Mouse (Mus musculus): ENCODE measurements around the gene Apba2. TPM values are rescaled to one million over a fixed set of nuclear protein-coding genes. Genes with fewer than 3 reads are reported as not detected.
A peak's percentile ranks its signal among the peaks of the same experiment; 100 is the strongest.

Apba2 gene
- polyA plus RNA-seq, 1 experiment from 2014 or later, result 5.4 TPM

- no peak overlapping the region for H3K4me2 ChIP-seq
- H3K36me3 ChIP-seq, result no peaks in the 10 kb centered on the region
- no peaks in the 10 kb centered on the region for H3K4me1 ChIP-seq
- H3K9me3 ChIP-seq (replicated peaks), result no peaks in the 10 kb centered on the region
- 74% methylated on average over 1 of the region's 1 CpGs for WGBS
- no peak overlapping the region for H3K4me3 ChIP-seq (replicated peaks)
- no peak overlapping the region for H3K9ac ChIP-seq
- ATAC-seq (replicated peaks; ENCODE audit: low FRiP score), result no peak
- no peak overlapping the region for H3K27ac ChIP-seq
- H3K27me3 ChIP-seq, result no peaks in the 10 kb centered on the region
Measured at GRCm38 (mm10) chr7:64642903-64643302, 141.4 kb downstream of the Apba2 start.

DNA sequence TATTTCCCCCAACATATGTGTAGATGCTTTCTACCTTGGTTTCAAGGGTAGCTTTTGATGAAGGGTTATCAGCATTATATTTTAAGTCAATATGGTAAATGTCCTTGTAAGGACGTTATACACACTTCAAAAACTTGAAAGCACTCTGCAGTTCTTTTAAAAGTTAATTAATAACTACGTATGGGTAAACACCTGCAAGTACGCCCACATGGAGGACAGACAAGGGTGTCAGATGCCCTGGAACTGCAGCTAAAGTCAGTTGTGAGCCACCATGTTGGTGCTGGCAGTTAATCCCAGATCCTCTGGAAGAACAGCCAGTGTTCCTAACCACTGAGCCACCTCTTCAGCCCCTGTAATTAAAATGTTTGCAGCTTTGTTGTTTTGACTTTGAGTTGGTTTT lies 144.0 kb downstream of the Apba2 start:
- Histone ChIP-seq H3K4me1 (no peaks in the 10 kb centered on the region), H3K4me3 (replicated peaks) (no peak overlapping the region), H3K9me3 (replicated peaks) (no peaks in the 10 kb centered on the region), H3K9ac (no peak overlapping the region), H3K36me3 (no peaks in the 10 kb centered on the region), H3K27ac (no peak overlapping the region), H3K4me2 (no peak overlapping the region), H3K27me3 (no peaks in the 10 kb centered on the region)
- 70% methylated on average over 3 of the region's 3 CpGs for WGBS
- no peak for ATAC-seq (replicated peaks; ENCODE audit: low FRiP score)

GRCm38 (mm10) chr7:64646046-64646445 lies 144.5 kb downstream of the Apba2 start:
- H3K27me3 ChIP-seq, result no peaks in the 10 kb centered on the region

DNA sequence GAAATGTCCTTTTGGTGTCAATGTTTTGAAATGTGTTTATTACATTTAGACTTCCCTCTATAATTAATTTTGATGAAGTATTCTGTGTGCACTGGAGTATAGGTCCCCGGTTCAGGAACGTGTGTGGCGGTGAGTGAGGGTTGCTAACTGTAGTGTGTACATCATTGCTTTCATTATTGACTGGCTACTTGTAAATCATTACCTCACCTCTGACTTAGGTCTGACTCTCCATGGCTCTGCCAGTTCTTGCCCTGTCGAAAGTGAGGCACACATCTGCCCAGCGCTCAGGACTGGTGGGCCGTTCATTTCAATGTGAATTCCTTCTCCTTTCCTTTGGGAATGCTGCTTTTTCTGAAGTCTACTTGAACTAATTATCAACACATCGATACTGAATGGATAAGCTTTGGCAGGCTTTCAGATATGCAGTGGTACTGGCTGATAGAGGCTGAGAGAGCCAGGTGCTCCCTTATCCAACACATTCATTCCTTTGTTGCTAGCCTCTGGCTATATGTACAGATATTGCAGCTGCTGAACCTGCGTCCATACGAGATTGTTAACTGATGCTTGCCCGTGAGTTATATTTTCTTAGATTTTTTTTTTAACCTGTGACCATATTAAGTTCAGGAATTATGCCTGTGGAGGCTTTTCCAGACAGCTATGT lies 147.6 kb downstream of the Apba2 start:
- no peak overlapping the region for H3K9ac ChIP-seq
- no peak overlapping the region for H3K4me3 ChIP-seq (replicated peaks)
- no peak overlapping the region for H3K4me2 ChIP-seq
- H3K27ac ChIP-seq, result no peak overlapping the region
- 63% methylated on average over 10 of the region's 10 CpGs for WGBS
- H3K27me3 ChIP-seq, result no peaks in the 10 kb centered on the region
- ATAC-seq (replicated peaks; ENCODE audit: low FRiP score), result peak; percentile 84
- no peaks in the 10 kb centered on the region for H3K4me1 ChIP-seq
- no peaks in the 10 kb centered on the region for H3K9me3 ChIP-seq (replicated peaks)
- no peaks in the 10 kb centered on the region for H3K36me3 ChIP-seq

More at GRCm38 (mm10) chr7:64646046-64646445, 144.5 kb downstream of the Apba2 start:
- H3K9me3 ChIP-seq (replicated peaks), result no peaks in the 10 kb centered on the region
- ATAC-seq (replicated peaks; ENCODE audit: low FRiP score), result no peak
- WGBS, result 57% methylated on average over 6 of the region's 6 CpGs
- no peak overlapping the region for H3K9ac ChIP-seq
- no peak overlapping the region for H3K27ac ChIP-seq
- no peak overlapping the region for H3K4me3 ChIP-seq (replicated peaks)
- H3K4me2 ChIP-seq, result no peak overlapping the region
- H3K4me1 ChIP-seq, result no peaks in the 10 kb centered on the region
- no peaks in the 10 kb centered on the region for H3K36me3 ChIP-seq

GRCm38 (mm10) chr7:64651963-64652362 lies 150.5 kb downstream of the Apba2 start:
- no peak overlapping the region for H3K9ac ChIP-seq
- no peak overlapping the region for H3K4me3 ChIP-seq (replicated peaks)
- no peak overlapping the region for H3K4me2 ChIP-seq
- WGBS, result 78% methylated on average over 3 of the region's 3 CpGs
- no peaks in the 10 kb centered on the region for H3K9me3 ChIP-seq (replicated peaks)
- no peaks in the 10 kb centered on the region for H3K27me3 ChIP-seq
- no peaks in the 10 kb centered on the region for H3K36me3 ChIP-seq
- ATAC-seq (replicated peaks; ENCODE audit: low FRiP score), result no peak
- H3K27ac ChIP-seq, result no peak overlapping the region
- no peaks in the 10 kb centered on the region for H3K4me1 ChIP-seq

DNA sequence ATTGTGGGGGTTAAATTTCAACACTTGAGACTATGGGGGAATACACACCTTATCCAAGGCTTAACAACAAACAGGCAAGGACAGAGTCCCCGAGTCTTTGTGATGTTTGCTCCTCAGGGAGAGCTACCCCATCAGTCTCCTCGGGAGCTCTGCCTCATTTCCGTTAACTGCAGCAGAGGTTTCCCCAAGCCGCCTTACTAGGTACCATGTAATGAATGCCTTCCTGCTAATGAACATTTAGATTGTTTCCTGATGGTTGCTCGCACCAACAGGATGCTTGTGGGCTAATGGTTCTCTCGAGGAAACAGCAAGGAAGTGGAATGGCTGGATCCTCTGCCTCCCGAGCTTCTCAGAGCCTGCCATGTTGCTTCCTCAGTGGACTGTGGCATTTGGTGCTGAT lies 155.3 kb downstream of the Apba2 start:
- H3K9me3 ChIP-seq (replicated peaks), result no peaks in the 10 kb centered on the region
- no peaks in the 10 kb centered on the region for H3K4me1 ChIP-seq
- no peak overlapping the region for H3K4me2 ChIP-seq
- no peak for ATAC-seq (replicated peaks; ENCODE audit: low FRiP score)
- no peak overlapping the region for H3K4me3 ChIP-seq (replicated peaks)
- no peaks in the 10 kb centered on the region for H3K36me3 ChIP-seq
- H3K27ac ChIP-seq, result no peak overlapping the region
- no peaks in the 10 kb centered on the region for H3K27me3 ChIP-seq
- H3K9ac ChIP-seq, result no peak overlapping the region
- WGBS, result 47% methylated on average over 7 of the region's 7 CpGs

- Histone ChIP-seq H3K4me2 (no peak overlapping the region), H3K27me3 (no peaks in the 10 kb centered on the region), H3K36me3 (no peaks in the 10 kb centered on the region), H3K9ac (no peak overlapping the region), H3K9me3 (replicated peaks) (no peaks in the 10 kb centered on the region), H3K27ac (no peak overlapping the region), H3K4me3 (replicated peaks) (no peak overlapping the region), H3K4me1 (no peaks in the 10 kb centered on the region)
- WGBS, result 93% methylated on average over 4 of the region's 4 CpGs
- ATAC-seq (replicated peaks; ENCODE audit: low FRiP score), result no peak
Measured at GRCm38 (mm10) chr7:64658914-64659313, 157.4 kb downstream of the Apba2 start.

DNA sequence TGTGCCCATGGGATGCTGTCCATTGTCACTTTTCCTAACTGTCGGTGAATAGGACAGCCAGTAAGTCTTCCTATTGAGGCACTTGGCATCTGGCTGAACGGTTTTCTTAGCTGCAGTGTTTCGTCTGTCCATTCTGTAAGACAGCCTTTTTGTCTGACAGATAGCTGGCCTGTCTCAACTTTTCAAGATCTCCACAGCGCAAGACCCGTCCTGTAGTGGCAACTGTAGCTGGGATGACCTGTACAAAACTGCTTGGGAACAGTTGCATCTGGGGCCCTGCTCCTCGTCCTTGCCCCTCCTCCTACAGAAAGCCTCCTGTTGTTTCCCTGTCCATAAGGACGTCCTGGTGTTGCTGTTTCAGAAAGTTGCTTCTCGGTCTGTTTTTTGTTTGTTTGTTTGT lies 157.8 kb downstream of the Apba2 start:
- no peaks in the 10 kb centered on the region for H3K9me3 ChIP-seq (replicated peaks)
- 77% methylated on average over 8 of the region's 8 CpGs for WGBS
- H3K4me2 ChIP-seq, result no peak overlapping the region
- no peaks in the 10 kb centered on the region for H3K27me3 ChIP-seq
- no peaks in the 10 kb centered on the region for H3K4me1 ChIP-seq
- no peak overlapping the region for H3K4me3 ChIP-seq (replicated peaks)
- no peak overlapping the region for H3K27ac ChIP-seq
- no peaks in the 10 kb centered on the region for H3K36me3 ChIP-seq
- no peak overlapping the region for H3K9ac ChIP-seq
- ATAC-seq (replicated peaks; ENCODE audit: low FRiP score), result no peak

GRCm38 (mm10) chr7:64662506-64662905 lies 161.0 kb downstream of the Apba2 start:
- no peaks in the 10 kb centered on the region for H3K27me3 ChIP-seq
- H3K36me3 ChIP-seq, result no peaks in the 10 kb centered on the region
- H3K4me3 ChIP-seq (replicated peaks), result no peak overlapping the region
- WGBS, result 95% methylated on average over 5 of the region's 5 CpGs
- no peaks in the 10 kb centered on the region for H3K9me3 ChIP-seq (replicated peaks)
- H3K4me2 ChIP-seq, result no peak overlapping the region
- no peak overlapping the region for H3K9ac ChIP-seq
- H3K4me1 ChIP-seq, result no peaks in the 10 kb centered on the region
- ATAC-seq (replicated peaks; ENCODE audit: low FRiP score), result no peak
- no peak overlapping the region for H3K27ac ChIP-seq

DNA sequence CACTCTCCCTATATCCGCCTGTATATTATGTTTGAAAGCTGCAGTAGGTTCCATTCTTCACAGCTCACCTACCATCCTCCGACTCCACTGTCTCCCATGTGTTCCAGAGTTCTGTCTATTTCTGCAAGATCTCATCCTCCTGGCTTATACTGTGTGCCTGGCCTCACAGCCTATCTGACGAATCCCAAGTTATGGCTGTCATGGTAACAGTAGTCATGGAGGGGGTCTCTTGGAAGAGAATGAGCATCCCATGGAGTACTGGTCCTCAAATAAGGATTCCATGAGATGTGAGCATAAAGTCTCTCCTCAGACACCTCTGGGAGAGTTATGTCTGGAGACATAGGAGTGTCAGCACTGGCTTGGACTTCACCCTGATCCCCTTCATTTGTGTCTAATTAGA lies 162.1 kb downstream of the Apba2 start:
- WGBS, result 87% methylated on average over 3 of the region's 3 CpGs
- Histone ChIP-seq H3K4me3 (replicated peaks) (no peak overlapping the region), H3K4me1 (no peaks in the 10 kb centered on the region), H3K9me3 (replicated peaks) (no peaks in the 10 kb centered on the region), H3K36me3 (no peaks in the 10 kb centered on the region), H3K9ac (no peak overlapping the region), H3K27me3 (no peaks in the 10 kb centered on the region), H3K27ac (no peak overlapping the region), H3K4me2 (no peak overlapping the region)
- no peak for ATAC-seq (replicated peaks; ENCODE audit: low FRiP score)

GRCm38 (mm10) chr7:64665120-64665519 lies 163.6 kb downstream of the Apba2 start:
- Histone ChIP-seq H3K36me3 (no peaks in the 10 kb centered on the region), H3K4me3 (replicated peaks) (no peak overlapping the region), H3K4me1 (no peaks in the 10 kb centered on the region), H3K9ac (no peak overlapping the region), H3K27me3 (no peaks in the 10 kb centered on the region), H3K4me2 (no peak overlapping the region), H3K27ac (no peak overlapping the region), H3K9me3 (replicated peaks) (no peaks in the 10 kb centered on the region)
- WGBS, result 47% methylated on average over 7 of the region's 7 CpGs
- no peak for ATAC-seq (replicated peaks; ENCODE audit: low FRiP score)

GRCm38 (mm10) chr7:64665716-64666298 lies 164.3 kb downstream of the Apba2 start:
- no peak overlapping the region for H3K4me2 ChIP-seq
- no peaks in the 10 kb centered on the region for H3K36me3 ChIP-seq
- ATAC-seq (replicated peaks; ENCODE audit: low FRiP score), result no peak
- no peaks in the 10 kb centered on the region for H3K27me3 ChIP-seq
- no peak overlapping the region for H3K4me3 ChIP-seq (replicated peaks)
- no peak overlapping the region for H3K27ac ChIP-seq
- 83% methylated on average over 5 of the region's 5 CpGs for WGBS
- no peaks in the 10 kb centered on the region for H3K9me3 ChIP-seq (replicated peaks)
- H3K4me1 ChIP-seq, result no peaks in the 10 kb centered on the region
- H3K9ac ChIP-seq, result no peak overlapping the region

GRCm38 (mm10) chr7:64667959-64668358 lies 166.5 kb downstream of the Apba2 start:
- 97% methylated on average over 4 of the region's 4 CpGs for WGBS
- no peak overlapping the region for H3K27ac ChIP-seq
- no peak overlapping the region for H3K4me2 ChIP-seq
- no peaks in the 10 kb centered on the region for H3K36me3 ChIP-seq
- H3K4me3 ChIP-seq (replicated peaks), result no peak overlapping the region
- H3K27me3 ChIP-seq, result no peaks in the 10 kb centered on the region
- H3K9me3 ChIP-seq (replicated peaks), result no peaks in the 10 kb centered on the region
- no peaks in the 10 kb centered on the region for H3K4me1 ChIP-seq
- ATAC-seq (replicated peaks; ENCODE audit: low FRiP score), result no peak
- H3K9ac ChIP-seq, result no peak overlapping the region

Measured in kidney, embryonic 15.5 days (tissue).